Mouse (Mus musculus): ENCODE results near the gene Snap47. TPM values are rescaled to one million over a fixed set of nuclear protein-coding genes. Genes with fewer than 3 reads are reported as not detected.

Gene Snap47
- polyA plus RNA-seq, 2 experiments: 12.4 to 21.6 TPM

DNA sequence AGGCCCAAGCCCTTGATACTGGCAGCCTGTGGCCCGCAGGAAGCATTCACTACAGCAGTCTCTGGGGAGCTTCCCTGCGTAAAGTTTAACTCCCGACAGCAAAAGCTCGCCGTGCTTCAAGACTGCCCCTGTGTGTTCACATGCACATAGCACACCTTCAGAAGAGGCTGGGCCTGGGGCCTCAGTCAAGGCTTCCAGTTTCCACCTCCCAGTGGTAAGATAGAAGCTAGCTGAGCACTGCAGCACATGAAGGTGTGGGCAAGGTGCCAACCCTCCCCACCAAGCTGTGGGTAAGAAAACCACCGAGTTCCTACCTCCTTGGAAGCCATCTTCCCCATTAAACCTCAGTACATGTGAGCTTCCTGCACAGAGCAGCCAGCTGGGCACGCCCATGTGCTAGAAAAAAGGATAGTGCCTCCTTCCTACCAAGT is 25.3 kb downstream of the Snap47 start:
- DNase-seq (ENCODE audit: low read depth in 3 of 3, low spot score in 3 of 3) (no peak), ATAC-seq (ENCODE audit: insufficient read depth) (no peak)
- Histone ChIP-seq H3K36me3 (replicated peaks; ENCODE audit: control insufficient read depth, insufficient read depth, low read depth) (no peaks in the 10 kb centered on the region), H3K9ac (replicated peaks) (no peak overlapping the region), H3K4me1 (replicated peaks; ENCODE audit: control insufficient read depth in 2 of 2, insufficient read depth in 2 of 2, low read length in 1 of 2) (peaks cover 0 to 7% of the 10 kb centered on the region in 2 experiments; a peak in 1 of 4 replicates), H3K4me2 (ENCODE audit: low read depth) (no peak overlapping the region), H3K9me3 (ENCODE audit: control insufficient read depth, low read length) (no peaks in the 10 kb centered on the region), H3K4me3 (ENCODE audit: insufficient read depth in 1 of 2, low read depth in 2 of 2, low read length in 2 of 2) (no peak overlapping the region), H3K27me3 (ENCODE audit: control insufficient read depth, insufficient read depth, low read length) (no peaks in the 10 kb centered on the region), H3K27ac (no peak overlapping the region)
- 35% methylated on average over 7 of the region's 7 CpGs for WGBS (ENCODE audit: insufficient replicate concordance)
- TF ChIP-seq CTCF (IDR thresholded peaks at IDR 0.05; ENCODE audit: low read depth) (peak; percentile 34; the same call in 1 of the 2 replicates), EP300 (IDR thresholded peaks at IDR 0.05; ENCODE audit: low read depth) (no peak)

DNA sequence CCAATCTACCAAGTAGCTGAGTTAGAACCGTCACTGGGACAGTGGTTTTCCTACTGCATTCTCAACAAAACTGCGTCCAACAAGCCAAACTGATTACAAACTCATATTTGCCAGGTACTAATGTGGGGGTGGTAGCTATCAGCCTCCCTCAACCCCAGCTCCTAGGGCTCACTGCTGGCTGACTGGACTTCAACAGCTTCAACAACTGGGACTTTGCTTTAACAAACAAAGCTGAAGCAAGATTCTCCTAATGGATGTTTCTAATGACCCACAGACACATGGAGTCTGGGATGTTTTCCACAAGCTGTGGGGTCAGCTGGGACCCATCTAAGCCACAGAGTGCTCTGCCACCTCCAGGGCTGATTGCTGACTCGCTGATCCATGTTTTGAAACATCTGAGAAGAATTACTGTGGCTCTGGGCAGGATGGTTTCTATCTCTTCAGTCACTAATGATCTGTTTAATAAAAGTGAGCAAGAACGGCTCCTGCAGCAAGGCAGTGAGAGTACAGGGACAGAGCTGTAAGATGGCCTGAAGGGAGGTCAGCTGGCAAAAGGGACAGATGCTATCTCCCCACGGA is 27.9 kb downstream of the Snap47 start:
- no peak for DNase-seq (ENCODE audit: low read depth in 3 of 3, low spot score in 3 of 3)
- Histone ChIP-seq H3K27ac (no peak overlapping the region), H3K9ac (replicated peaks) (no peak overlapping the region), H3K9me3 (ENCODE audit: control insufficient read depth, low read length) (no peaks in the 10 kb centered on the region), H3K27me3 (ENCODE audit: control insufficient read depth, insufficient read depth, low read length) (no peaks in the 10 kb centered on the region), H3K4me1 (replicated peaks; ENCODE audit: control insufficient read depth in 2 of 2, insufficient read depth in 2 of 2, low read length in 1 of 2) (peaks cover 0 to 11% of the 10 kb centered on the region in 2 experiments; a peak in 1 of 4 replicates), H3K4me3 (ENCODE audit: insufficient read depth in 1 of 2, low read depth in 2 of 2, low read length in 2 of 2) (no peak overlapping the region), H3K36me3 (replicated peaks; ENCODE audit: control insufficient read depth, insufficient read depth, low read depth) (no peaks in the 10 kb centered on the region), H3K4me2 (ENCODE audit: low read depth) (no peak overlapping the region)
- 59% methylated on average over 5 of the region's 5 CpGs for WGBS (ENCODE audit: insufficient replicate concordance)
- TF ChIP-seq EP300 (IDR thresholded peaks at IDR 0.05; ENCODE audit: low read depth): no peak
- TF ChIP-seq CTCF (IDR thresholded peaks at IDR 0.05; ENCODE audit: low read depth): no peak
- no peak for ATAC-seq (ENCODE audit: insufficient read depth)

- ATAC-seq (ENCODE audit: insufficient read depth) (no peak), DNase-seq (ENCODE audit: low read depth in 3 of 3, low spot score in 3 of 3) (no peak)
- Histone ChIP-seq H3K36me3 (replicated peaks; ENCODE audit: control insufficient read depth, insufficient read depth, low read depth) (no peaks in the 10 kb centered on the region), H3K4me3 (ENCODE audit: insufficient read depth in 1 of 2, low read depth in 2 of 2, low read length in 2 of 2) (no peak overlapping the region), H3K4me2 (ENCODE audit: low read depth) (no peak overlapping the region), H3K9ac (replicated peaks) (no peak overlapping the region), H3K27me3 (ENCODE audit: control insufficient read depth, insufficient read depth, low read length) (no peaks in the 10 kb centered on the region), H3K27ac (no peak overlapping the region), H3K9me3 (ENCODE audit: control insufficient read depth, low read length) (no peaks in the 10 kb centered on the region), H3K4me1 (replicated peaks; ENCODE audit: control insufficient read depth in 2 of 2, insufficient read depth in 2 of 2, low read length in 1 of 2) (peaks cover 0 to 11% of the 10 kb centered on the region in 2 experiments; a peak in 1 of 4 replicates)
- TF ChIP-seq CTCF (IDR thresholded peaks at IDR 0.05; ENCODE audit: low read depth) (no peak), EP300 (IDR thresholded peaks at IDR 0.05; ENCODE audit: low read depth) (no peak)
- WGBS (ENCODE audit: insufficient replicate concordance): 36% methylated on average over 2 of the region's 2 CpGs
Observed at GRCm38 (mm10) chr11:59421967-59422366, 29.0 kb downstream of the Snap47 start.

DNA sequence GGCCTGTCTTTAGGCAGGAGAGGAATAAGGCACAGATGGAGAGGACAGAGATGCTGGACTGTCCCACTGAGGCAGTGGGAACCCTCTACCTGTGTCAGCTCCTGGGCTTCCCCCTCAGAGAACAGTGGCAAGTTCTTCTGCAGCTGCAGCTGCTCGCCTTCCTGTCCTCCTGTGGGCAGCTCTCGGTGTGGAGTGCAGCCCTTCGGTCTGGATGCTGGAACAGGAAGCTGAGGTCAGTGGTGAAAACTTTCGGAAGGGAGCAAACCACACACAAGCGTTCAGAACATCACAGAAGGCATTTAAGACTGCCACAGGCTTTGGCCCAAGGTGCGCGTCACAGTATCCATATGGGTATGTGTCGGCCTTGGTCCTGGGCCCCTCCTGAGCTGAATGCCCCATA is 29.6 kb downstream of the Snap47 start:
- Histone ChIP-seq H3K4me2 (ENCODE audit: low read depth) (no peak overlapping the region), H3K4me1 (replicated peaks; ENCODE audit: control insufficient read depth in 2 of 2, insufficient read depth in 2 of 2, low read length in 1 of 2) (peaks cover 0 to 11% of the 10 kb centered on the region in 2 experiments; a peak in 1 of 4 replicates), H3K4me3 (ENCODE audit: insufficient read depth in 1 of 2, low read depth in 2 of 2, low read length in 2 of 2) (no peak overlapping the region), H3K27me3 (ENCODE audit: control insufficient read depth, insufficient read depth, low read length) (no peaks in the 10 kb centered on the region), H3K9ac (replicated peaks) (no peak overlapping the region), H3K9me3 (ENCODE audit: control insufficient read depth, low read length) (no peaks in the 10 kb centered on the region), H3K36me3 (replicated peaks; ENCODE audit: control insufficient read depth, insufficient read depth, low read depth) (no peaks in the 10 kb centered on the region), H3K27ac (no peak overlapping the region)
- DNase-seq (ENCODE audit: low read depth in 3 of 3, low spot score in 3 of 3): no peak
- 40% methylated on average over 8 of the region's 8 CpGs for WGBS (ENCODE audit: insufficient replicate concordance)
- no peak for ATAC-seq (ENCODE audit: insufficient read depth)
- TF ChIP-seq CTCF (IDR thresholded peaks at IDR 0.05; ENCODE audit: low read depth) (no peak), EP300 (IDR thresholded peaks at IDR 0.05; ENCODE audit: low read depth) (no peak)

- TF ChIP-seq EP300 (IDR thresholded peaks at IDR 0.05; ENCODE audit: low read depth) (no peak), CTCF (IDR thresholded peaks at IDR 0.05; ENCODE audit: low read depth) (no peak)
- 14% methylated on average over 5 of the region's 5 CpGs for WGBS (ENCODE audit: insufficient replicate concordance)
- H3K36me3 ChIP-seq (replicated peaks; ENCODE audit: control insufficient read depth, insufficient read depth, low read depth): no peaks in the 10 kb centered on the region
- no peak overlapping the region for H3K27ac ChIP-seq
- DNase-seq (ENCODE audit: low read depth in 3 of 3, low spot score in 3 of 3) (no peak), ATAC-seq (ENCODE audit: insufficient read depth) (no peak)
- H3K4me3 ChIP-seq (ENCODE audit: insufficient read depth in 1 of 2, low read depth in 2 of 2, low read length in 2 of 2): no peak overlapping the region
- H3K9ac ChIP-seq (replicated peaks): no peak overlapping the region
- H3K9me3 ChIP-seq (ENCODE audit: control insufficient read depth, low read length): no peaks in the 10 kb centered on the region
- H3K4me1 ChIP-seq (replicated peaks; ENCODE audit: control insufficient read depth in 2 of 2, insufficient read depth in 2 of 2, low read length in 1 of 2): peaks cover 0 to 11% of the 10 kb centered on the region in 2 experiments; a peak in 1 of 4 replicates
- H3K4me2 ChIP-seq (ENCODE audit: low read depth): no peak overlapping the region
- H3K27me3 ChIP-seq (ENCODE audit: control insufficient read depth, insufficient read depth, low read length): no peaks in the 10 kb centered on the region
Observed at GRCm38 (mm10) chr11:59418708-59419107, 32.3 kb downstream of the Snap47 start.

Measured in liver, embryonic 14.5 days (tissue).